In the genomic region with DNA sequence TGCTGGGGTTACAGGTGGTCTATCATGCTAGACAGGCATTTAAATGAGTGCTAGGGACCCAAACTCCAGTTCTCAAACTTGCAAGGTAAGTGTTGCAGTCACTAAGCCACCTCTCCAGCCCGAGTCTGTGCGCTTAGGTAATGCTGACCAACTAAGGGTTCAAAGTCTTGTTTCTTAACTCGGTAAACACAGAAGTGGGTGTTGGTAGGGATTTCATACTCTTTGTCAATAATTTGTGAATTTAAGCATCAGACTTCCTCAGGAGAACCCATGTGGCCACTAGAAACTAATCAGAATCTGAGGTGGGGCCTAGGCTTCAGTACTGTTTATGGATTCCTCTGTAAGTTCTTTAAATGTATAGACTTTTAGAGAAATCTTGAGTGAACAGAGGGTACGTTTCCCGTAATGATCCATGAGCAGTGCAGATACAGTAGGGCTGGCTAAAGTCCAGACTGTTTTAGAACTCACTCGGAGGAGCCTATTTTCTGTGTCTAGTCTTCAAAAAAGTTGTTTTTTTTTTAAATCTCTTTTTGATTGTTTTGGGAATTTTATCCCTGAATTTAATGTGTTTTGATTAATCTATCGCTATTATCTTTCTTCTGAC, we compare ENCODE assay signal across 18 mouse cellular contexts. TPM values are rescaled to one million over a fixed set of nuclear protein-coding genes. Genes with fewer than 3 reads are reported as not detected.
DNase-seq lines count a peak whose midpoint lies in the region; ATAC-seq and TF ChIP-seq lines count a peak whose summit lies in the region.
"Had no signal": no experiment of that assay in that cellular context is flagged by ENCODE, and none has a peak within 500 bp of the region (broad histone marks: within the 10 kb centered on the region; RNA-seq: fewer than 3 reads in every experiment).

No protein-coding gene starts in this region.

- no peak overlapping the region for H3K4me3 ChIP-seq in kidney, adult 2 months (ENCODE audit: insufficient read depth, low read depth, low read length)
- no peak overlapping the region for H3K4me3 ChIP-seq in kidney, embryonic 14.5 days (ENCODE audit: low read length)
- no peak overlapping the region for H3K4me3 ChIP-seq in liver, embryonic 16.5 days (ENCODE audit: low read depth, low read length)
- no peak overlapping the region for H3K4me3 ChIP-seq in hindbrain, postnatal 0 days (ENCODE audit: low read length)
- H3K4me3 ChIP-seq: heart, embryonic 13.5 days; neural tube, embryonic 12.5 days had no signal

- ATAC-seq in kidney, embryonic 14.5 days (ENCODE audit: low FRiP score, low TSS enrichment): no peak
- peak; percentile 93 for ATAC-seq in liver, embryonic 16.5 days (ENCODE audit: low read depth)
- ATAC-seq in frontal cortex, adult (ENCODE audit: low TSS enrichment): no peak
- ATAC-seq in hindbrain, postnatal 0 days: no peak
- ATAC-seq: activated CD4-positive, CD25-positive, alpha-beta regulatory T cell, adult 4 months had no signal

- no peak overlapping the region for H3K9ac ChIP-seq in kidney, embryonic 14.5 days (ENCODE audit: low read depth, low read length)
- H3K9ac ChIP-seq in liver, embryonic 16.5 days (ENCODE audit: low read depth, low read length): no peak overlapping the region
- H3K9ac ChIP-seq in hindbrain, postnatal 0 days (replicated peaks; ENCODE audit: low read length): no peak overlapping the region
- H3K9ac ChIP-seq: heart, embryonic 13.5 days; lung, embryonic 14.5 days; neural tube, embryonic 12.5 days had no signal

- no peaks in the 10 kb centered on the region for H3K9me3 ChIP-seq in kidney, embryonic 14.5 days (ENCODE audit: control insufficient read depth, low read length)
- no peaks in the 10 kb centered on the region for H3K9me3 ChIP-seq in liver, embryonic 16.5 days (replicated peaks; ENCODE audit: control insufficient read depth, low read length)
- no peaks in the 10 kb centered on the region for H3K9me3 ChIP-seq in hindbrain, postnatal 0 days (ENCODE audit: low read length)
- H3K9me3 ChIP-seq: heart, embryonic 13.5 days; neural tube, embryonic 12.5 days had no signal

- H3K27ac ChIP-seq in kidney, adult 2 months (ENCODE audit: insufficient read depth, low read depth, low read length): peak overlapping the region; percentile 99
- H3K27ac ChIP-seq in kidney, embryonic 14.5 days (ENCODE audit: low read depth, low read length): no peak overlapping the region
- H3K27ac ChIP-seq in liver, embryonic 16.5 days (ENCODE audit: low read length): peak overlapping the region; percentile 49; the same call in 1 of the 2 replicates
- no peak overlapping the region for H3K27ac ChIP-seq in hindbrain, postnatal 0 days
- H3K27ac ChIP-seq: heart, embryonic 13.5 days; neural tube, embryonic 12.5 days had no signal

- TF ChIP-seq POLR2A in kidney, adult 2 months (IDR thresholded peaks at IDR 0.05; ENCODE audit: low read depth, low read length): no peak

- no peaks in the 10 kb centered on the region for H3K36me3 ChIP-seq in kidney, adult 2 months (ENCODE audit: control insufficient read depth, insufficient read depth, low read length)
- no peaks in the 10 kb centered on the region for H3K36me3 ChIP-seq in kidney, embryonic 14.5 days (ENCODE audit: control insufficient read depth, insufficient read depth, low read length)
- no peaks in the 10 kb centered on the region for H3K36me3 ChIP-seq in liver, embryonic 16.5 days (ENCODE audit: control insufficient read depth, insufficient read depth)
- no peaks in the 10 kb centered on the region for H3K36me3 ChIP-seq in hindbrain, postnatal 0 days (ENCODE audit: insufficient read depth, low read length)
- H3K36me3 ChIP-seq: heart, embryonic 13.5 days; neural tube, embryonic 12.5 days had no signal

- WGBS in kidney, adult 2 months: 64% methylated on average over 7 of the region's 7 CpGs
- 91% methylated on average over 7 of the region's 7 CpGs for WGBS in kidney, embryonic 14.5 days
- 55% methylated on average over 7 of the region's 7 CpGs for WGBS in liver, embryonic 16.5 days (ENCODE audit: insufficient replicate concordance)
- WGBS in hindbrain, postnatal 0 days: 91% methylated on average over 7 of the region's 7 CpGs

- no peaks in the 10 kb centered on the region for H3K27me3 ChIP-seq in kidney, adult 2 months (replicated peaks; ENCODE audit: control insufficient read depth, insufficient read depth, low read length)
- H3K27me3 ChIP-seq in kidney, embryonic 14.5 days (ENCODE audit: control insufficient read depth, insufficient read depth, low read length): no peaks in the 10 kb centered on the region
- no peaks in the 10 kb centered on the region for H3K27me3 ChIP-seq in liver, embryonic 16.5 days (ENCODE audit: control insufficient read depth, insufficient read depth, low read depth, low read length)
- H3K27me3 ChIP-seq in hindbrain, postnatal 0 days (ENCODE audit: insufficient read depth, low read length): no peaks in the 10 kb centered on the region
- H3K27me3 ChIP-seq: heart, embryonic 13.5 days; neural tube, embryonic 12.5 days had no signal

- TF ChIP-seq CTCF in kidney, adult 2 months (conservative IDR thresholded peaks at IDR 0.05; ENCODE audit: insufficient read depth, insufficient read length, low read depth, low read length): no peak
- TF ChIP-seq CTCF in hindbrain, postnatal 0 days (IDR thresholded peaks at IDR 0.05; ENCODE audit: low read depth): no peak

- DNase-seq in kidney, adult 2 months: peak; percentile 85
- DNase-seq in kidney, postnatal 14 days: peak; percentile 38
- no peak for DNase-seq in spleen, adult 12 weeks (ENCODE audit: low spot score)
- DNase-seq in ovary, postnatal 36 days (ENCODE audit: low spot score): no peak
- DNase-seq in hindbrain, postnatal 0 days (ENCODE audit: low spot score): no peak
- DNase-seq: adrenal gland, postnatal 36 days; cerebellum, postnatal 36 days; heart, postnatal 4 days; left cerebral cortex, postnatal 4 days; lung, embryonic 14.5 days; right cerebral cortex, postnatal 4 days; thymus, postnatal 25 days had no signal

- peaks cover 14% of the 10 kb centered on the region for H3K4me1 ChIP-seq in kidney, adult 2 months (ENCODE audit: control insufficient read depth, insufficient read depth, low read length)
- no peaks in the 10 kb centered on the region for H3K4me1 ChIP-seq in kidney, embryonic 14.5 days (ENCODE audit: control insufficient read depth, insufficient read depth, low read length)
- peaks cover 5% of the 10 kb centered on the region for H3K4me1 ChIP-seq in liver, embryonic 16.5 days (ENCODE audit: control insufficient read depth, low read depth, low read length)
- H3K4me1 ChIP-seq in hindbrain, postnatal 0 days (ENCODE audit: insufficient read depth, low read length): no peaks in the 10 kb centered on the region
- H3K4me1 ChIP-seq: heart, embryonic 13.5 days; neural tube, embryonic 12.5 days had no signal

- no peak overlapping the region for H3K4me2 ChIP-seq in kidney, embryonic 14.5 days (replicated peaks; ENCODE audit: low read depth, low read length)
- H3K4me2 ChIP-seq in liver, embryonic 16.5 days (ENCODE audit: low read depth, low read length): 0 out of 2 replicates have a peak overlapping the region, but pooled peaks have one; percentile 14
- H3K4me2 ChIP-seq in hindbrain, postnatal 0 days (ENCODE audit: low read depth, low read length): no peak overlapping the region
- H3K4me2 ChIP-seq: heart, embryonic 13.5 days; lung, embryonic 14.5 days; neural tube, embryonic 12.5 days had no signal

RNA-seq across cellular contexts. Expression of a gene that starts 53.8 kb away (rescaled TPM):
- 54.3 and 56.1 TPM in 2 replicates for polyA plus RNA-seq in kidney, adult 2 months (2012; rRNA removed)
- 40.9 and 77.0 TPM in 2 replicates for polyA plus RNA-seq in kidney, embryonic 14.5 days (2014; fragmentation: Nextera tagmentation; extraction: Ambion mirVana)
- 25.0 and 25.6 TPM in 2 replicates for polyA plus RNA-seq in liver, embryonic 16.5 days (2015; fragmentation: Nextera tagmentation; extraction: Ambion mirVana)
- total RNA-seq in hindbrain, postnatal 0 days (2014; rRNA removed): 34.0 and 41.3 TPM in 2 replicates
- 21.0 and 23.6 TPM in 2 replicates for polyA plus RNA-seq in hindbrain, postnatal 0 days (2015; fragmentation: Nextera tagmentation; extraction: Ambion mirVana)

Comparison
In these comparisons a context has a peak if more than half of its experiments do, and no peak if none do; other contexts are left out.
1. H3K27ac ChIP-seq: peak in kidney, adult 2 months (single experiment) and liver, embryonic 16.5 days (single experiment); none in kidney, embryonic 14.5 days (single experiment) and hindbrain, postnatal 0 days (single experiment).
2. DNase-seq: peak in kidney, adult 2 months (single experiment) and kidney, postnatal 14 days (single experiment); none in spleen, adult 12 weeks (single experiment), ovary, postnatal 36 days (single experiment) and hindbrain, postnatal 0 days (single experiment).